Mouse (Mus musculus): ENCODE measurements around the gene Zbtb25.

The Zbtb25 gene

GRCm38 (mm10) chr12:76336111-76336965 lies 33.1 kb downstream of the Zbtb25 start:
- DNase-seq (ENCODE audit: low read depth) = no peak

- no peak for DNase-seq (ENCODE audit: low read depth)
Observed at GRCm38 (mm10) chr12:76335641-76336040, 33.8 kb downstream of the Zbtb25 start.

- no peak for DNase-seq (ENCODE audit: low read depth)
Observed at GRCm38 (mm10) chr12:76333688-76334087, 35.7 kb downstream of the Zbtb25 start.

- no peak for DNase-seq (ENCODE audit: low read depth)
Observed at GRCm38 (mm10) chr12:76328567-76329354, 40.6 kb downstream of the Zbtb25 start.

- DNase-seq (ENCODE audit: low read depth) = no peak
Observed at GRCm38 (mm10) chr12:76326437-76327220, 42.8 kb downstream of the Zbtb25 start.

- DNase-seq (ENCODE audit: low read depth) = no peak
Observed at GRCm38 (mm10) chr12:76324679-76325431, 44.5 kb downstream of the Zbtb25 start, which contains the start of gene Akap5. TSS of gene Akap5 (plus strand) at chr12:76324891.

GRCm38 (mm10) chr12:76318282-76319212 lies 50.9 kb downstream of the Zbtb25 start:
- peak; percentile 85 for DNase-seq (ENCODE audit: low read depth)

- no peak for DNase-seq (ENCODE audit: low read depth)
Observed at GRCm38 (mm10) chr12:76311951-76312350, 57.5 kb downstream of the Zbtb25 start.

- no peak for DNase-seq (ENCODE audit: low read depth)
Observed at GRCm38 (mm10) chr12:76311227-76311626, 58.2 kb downstream of the Zbtb25 start.

GRCm38 (mm10) chr12:76310633-76311032 lies 58.8 kb downstream of the Zbtb25 start:
- DNase-seq (ENCODE audit: low read depth) = no peak

GRCm38 (mm10) chr12:76310007-76310406 lies 59.4 kb downstream of the Zbtb25 start:
- no peak for DNase-seq (ENCODE audit: low read depth)

GRCm38 (mm10) chr12:76308436-76308835 lies 61.0 kb downstream of the Zbtb25 start:
- no peak for DNase-seq (ENCODE audit: low read depth)

- DNase-seq (ENCODE audit: low read depth) = no peak
Observed at GRCm38 (mm10) chr12:76307964-76308363, 61.4 kb downstream of the Zbtb25 start.

GRCm38 (mm10) chr12:76306852-76307561 lies 62.4 kb downstream of the Zbtb25 start:
- DNase-seq (ENCODE audit: low read depth) = no peak

GRCm38 (mm10) chr12:76305107-76305506 lies 64.3 kb downstream of the Zbtb25 start:
- no peak for DNase-seq (ENCODE audit: low read depth)

- no peak for DNase-seq (ENCODE audit: low read depth)
Observed at GRCm38 (mm10) chr12:76304199-76304598, 65.2 kb downstream of the Zbtb25 start.

GRCm38 (mm10) chr12:76303474-76303873 lies 65.9 kb downstream of the Zbtb25 start:
- DNase-seq (ENCODE audit: low read depth) = no peak

GRCm38 (mm10) chr12:76300367-76300766 lies 69.0 kb downstream of the Zbtb25 start:
- no peak for DNase-seq (ENCODE audit: low read depth)

- DNase-seq (ENCODE audit: low read depth) = no peak
Observed at GRCm38 (mm10) chr12:76299361-76299906, 70.0 kb downstream of the Zbtb25 start.
